Comparison of ENCODE assay signal across 28 mouse cellular contexts in genomic region chr11:70206801-70207200, GRCm38 (mm10). TPM values are rescaled to one million over a fixed set of nuclear protein-coding genes. Genes with fewer than 3 reads are reported as not detected.
"Had no signal": no experiment of that assay in that cellular context is flagged by ENCODE, and none has a peak within 500 bp of the region (broad histone marks: within the 10 kb centered on the region; RNA-seq: fewer than 3 reads in every experiment).

No protein-coding gene starts in this region.

- H3K9me3 ChIP-seq: embryonic facial prominence, embryonic 10.5 days; embryonic facial prominence, embryonic 12.5 days; embryonic facial prominence, embryonic 13.5 days; embryonic facial prominence, embryonic 15.5 days; forebrain, embryonic 10.5 days; forebrain, embryonic 12.5 days; forebrain, embryonic 13.5 days; forebrain, embryonic 15.5 days had no signal

- H3K36me3 ChIP-seq: embryonic facial prominence, embryonic 10.5 days; embryonic facial prominence, embryonic 12.5 days; embryonic facial prominence, embryonic 13.5 days; embryonic facial prominence, embryonic 15.5 days; forebrain, embryonic 10.5 days; forebrain, embryonic 12.5 days; forebrain, embryonic 15.5 days had no signal

- H3K4me1 ChIP-seq: embryonic facial prominence, embryonic 10.5 days; embryonic facial prominence, embryonic 12.5 days; embryonic facial prominence, embryonic 13.5 days; embryonic facial prominence, embryonic 15.5 days; forebrain, embryonic 10.5 days; forebrain, embryonic 12.5 days; forebrain, embryonic 13.5 days; forebrain, embryonic 15.5 days had no signal

- ATAC-seq: forebrain, embryonic 13.5 days; forebrain, embryonic 14.5 days; forebrain, embryonic 15.5 days; forebrain, embryonic 16.5 days; forebrain, postnatal 0 days had no signal

- H3K4me3 ChIP-seq: embryonic facial prominence, embryonic 10.5 days; embryonic facial prominence, embryonic 12.5 days; embryonic facial prominence, embryonic 13.5 days; embryonic facial prominence, embryonic 15.5 days; erythroblast, embryonic 14.5 days; forebrain, embryonic 10.5 days; forebrain, embryonic 12.5 days; forebrain, embryonic 13.5 days; forebrain, embryonic 15.5 days; gastrocnemius, adult 2 months; heart, adult 2 months had no signal

- H3K27me3 ChIP-seq: forebrain, embryonic 12.5 days; forebrain, embryonic 15.5 days had no signal

- H3K4me2 ChIP-seq: embryonic facial prominence, embryonic 12.5 days; embryonic facial prominence, embryonic 13.5 days; embryonic facial prominence, embryonic 15.5 days; forebrain, embryonic 12.5 days; forebrain, embryonic 13.5 days; forebrain, embryonic 15.5 days had no signal

- H3K9ac ChIP-seq: embryonic facial prominence, embryonic 12.5 days; embryonic facial prominence, embryonic 13.5 days; embryonic facial prominence, embryonic 15.5 days; forebrain, embryonic 12.5 days; forebrain, embryonic 13.5 days; forebrain, embryonic 15.5 days; forebrain, postnatal 0 days had no signal

- H3K27ac ChIP-seq: embryonic facial prominence, embryonic 10.5 days; embryonic facial prominence, embryonic 12.5 days; embryonic facial prominence, embryonic 13.5 days; embryonic facial prominence, embryonic 15.5 days; forebrain, embryonic 10.5 days; forebrain, embryonic 12.5 days; forebrain, embryonic 13.5 days; forebrain, embryonic 15.5 days; gastrocnemius, adult 2 months; heart, adult 2 months had no signal

- DNase-seq: cerebellum, adult 8-10 months; cerebellum, adult 9-10 months; cerebellum, adult 9-11 months; cerebellum, postnatal 10 days; cerebellum, postnatal 14 days; cerebellum, postnatal 25 days; cerebellum, postnatal 36 days; embryo, embryonic 11 days; forebrain, postnatal 0 days; gastrocnemius, adult 2 months; gastrocnemius, postnatal 10 days; gastrocnemius, postnatal 14 days; gastrocnemius, postnatal 25 days; gastrocnemius, postnatal 36 days; heart, adult 2 months had no signal

RNA-seq across cellular contexts. Expression of gene Slc16a11, which starts 5.8 kb away (rescaled TPM):
- total RNA-seq: gastrocnemius, adult 2 months; gastrocnemius, postnatal 25 days; gastrocnemius, postnatal 4 days had no signal
- polyA plus RNA-seq: erythroblast, embryonic 14.5 days had no signal

RNA-seq across cellular contexts. Expression of gene Gm21988, which starts 32.8 kb away (rescaled TPM):
- total RNA-seq: common myeloid progenitor, adult 5-6 weeks had no signal
